Mouse (Mus musculus) kidney, embryonic 14.5 days (tissue): Measurements from ENCODE around the gene Gpx4. TPM values are rescaled to one million over a fixed set of nuclear protein-coding genes. Genes with fewer than 3 reads are reported as not detected.
"Not testable (repeated sequence)": the region's sequence is repeated elsewhere in the genome, so short reads cannot be mapped to it uniquely, and the experiment has no call there.

Source experiments
- ATAC-seq: fragments of 200-750 bp; cut with Nextera tagmentation; 2 replicates; pipeline ENCODE4 v1.8.0; 2017; ENCODE audit warnings: moderate number of reproducible peaks, mild to moderate bottlenecking, moderate TSS enrichment, moderate library complexity; ENCODE audit not compliant: low FRiP score, low TSS enrichment
- H3K27ac ChIP-seq: fragments of 300-500 bp; sonication (generic); 2 replicates; pipeline ENCODE4 v1.5.1; 2014; ENCODE audit warnings: low read depth, mild to moderate bottlenecking, low read length, moderate library complexity, mixed read lengths
- H3K27me3 ChIP-seq: fragments of 300-500 bp; sonication (generic); 2 replicates; pipeline ENCODE4 v1.6.1; 2014; ENCODE audit warnings: mild to moderate bottlenecking, low read length; ENCODE audit not compliant: control insufficient read depth, insufficient read depth
- H3K36me3 ChIP-seq: fragments of 300-500 bp; sonication (generic); 2 replicates; pipeline ENCODE4 v1.6.1; 2014; ENCODE audit warnings: low read length, mixed read lengths; ENCODE audit not compliant: control insufficient read depth, insufficient read depth
- H3K4me1 ChIP-seq: fragments of 300-500 bp; sonication (generic); 2 replicates; pipeline ENCODE4 v1.6.1; 2014; ENCODE audit warnings: low read length, mixed read lengths; ENCODE audit not compliant: control insufficient read depth, insufficient read depth
- H3K4me2 ChIP-seq: fragments of 300-500 bp; sonication (generic); replicated peaks from 2 replicates; pipeline ENCODE4 v1.6.1; 2014; ENCODE audit warnings: low read depth, mild to moderate bottlenecking, low read length
- H3K4me3 ChIP-seq: fragments of 300-500 bp; sonication (generic); 2 replicates; pipeline ENCODE4 v1.5.1; 2014; ENCODE audit warnings: mild to moderate bottlenecking, low read length
- H3K9ac ChIP-seq: fragments of 300-500 bp; sonication (generic); 2 replicates; pipeline ENCODE4 v1.6.1; 2014; ENCODE audit warnings: low read depth, mild to moderate bottlenecking, low read length, moderate library complexity
- H3K9me3 ChIP-seq: fragments of 300-500 bp; sonication (generic); 2 replicates; pipeline ENCODE4 v1.6.1; 2016; ENCODE audit warnings: low read length; ENCODE audit not compliant: control insufficient read depth
- WGBS: fragments of 180-500 bp; shearing (Covaris S2); extraction: QIAGEN DNeasy Blood & Tissue Kit; methylation state at CpG from one replicate; pipeline ENCODE4 v1.1.7; 2014; 5-methylcytosine and 5-hydroxymethylcytosine counted together
- polyA plus RNA-seq: library from polyadenylated mRNA; unstranded; fragments of >200 nt; fragmentation: Nextera tagmentation; extraction: Ambion mirVana; gene quantifications from 2 replicates; pipeline ENCODE4 v1.2.1, GENCODE M21; 2014

Gpx4 gene
- polyA plus RNA-seq, 1 experiment from 2014 or later: 552 TPM

DNA sequence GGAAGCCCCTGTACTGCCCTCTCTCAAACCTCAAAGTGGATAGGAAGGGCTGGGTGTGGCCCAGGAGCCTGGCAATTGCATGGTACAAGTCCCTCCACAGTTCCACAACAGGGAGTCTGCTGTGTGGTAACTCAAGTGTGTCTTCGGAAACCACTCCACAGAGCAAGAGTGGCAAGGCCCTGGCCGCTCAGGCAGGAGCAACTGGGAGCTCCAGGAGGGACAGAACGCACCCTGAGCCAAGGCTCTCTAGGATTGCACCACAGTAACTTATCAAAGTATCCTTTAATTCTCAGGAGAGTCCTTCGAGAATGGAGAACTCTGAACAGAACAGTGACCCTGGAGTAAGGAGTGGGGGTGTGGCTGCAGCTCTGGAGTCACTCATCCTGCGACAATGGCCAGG lies 11.3 kb upstream of the Gpx4 start:
- Histone ChIP-seq H3K4me3 (no peak overlapping the region), H3K27me3 (no peaks in the 10 kb centered on the region), H3K36me3 (peaks cover 44% of the 10 kb centered on the region), H3K4me1 (peaks cover 14% of the 10 kb centered on the region), H3K9me3 (no peaks in the 10 kb centered on the region), H3K27ac (peak overlapping the region; percentile 37; the same call in 1 of the 2 replicates), H3K4me2 (no peak overlapping the region), H3K9ac (no peak overlapping the region)
- 92% methylated on average over 5 of the region's 5 CpGs for WGBS
- no peak for ATAC-seq

DNA sequence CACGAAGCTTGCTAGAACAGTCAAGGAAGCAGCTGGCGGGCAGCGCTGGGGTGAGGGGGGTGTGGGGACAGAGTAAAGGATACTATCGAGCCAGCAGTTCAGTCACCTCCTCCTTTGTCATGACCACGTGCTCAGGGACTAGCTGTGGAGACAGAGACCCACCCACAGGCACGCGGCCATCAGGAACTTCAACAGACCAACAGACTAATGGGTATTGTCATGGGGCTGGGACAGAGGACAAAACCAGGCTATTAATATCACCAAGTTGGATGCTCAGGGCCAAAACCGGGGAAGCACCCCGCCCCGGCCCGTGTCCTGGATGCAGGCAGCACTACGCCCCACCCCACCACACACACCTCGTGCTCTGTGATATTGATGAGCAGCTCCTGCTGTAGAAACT lies 10.1 kb upstream of the Gpx4 start:
- Histone ChIP-seq H3K27me3 (no peaks in the 10 kb centered on the region), H3K4me3 (no peak overlapping the region), H3K36me3 (peaks cover 44% of the 10 kb centered on the region), H3K9me3 (no peaks in the 10 kb centered on the region), H3K27ac (no peak overlapping the region), H3K9ac (no peak overlapping the region), H3K4me1 (peaks cover 14% of the 10 kb centered on the region), H3K4me2 (no peak overlapping the region)
- no peak for ATAC-seq
- WGBS: 95% methylated on average over 13 of the region's 13 CpGs

DNA sequence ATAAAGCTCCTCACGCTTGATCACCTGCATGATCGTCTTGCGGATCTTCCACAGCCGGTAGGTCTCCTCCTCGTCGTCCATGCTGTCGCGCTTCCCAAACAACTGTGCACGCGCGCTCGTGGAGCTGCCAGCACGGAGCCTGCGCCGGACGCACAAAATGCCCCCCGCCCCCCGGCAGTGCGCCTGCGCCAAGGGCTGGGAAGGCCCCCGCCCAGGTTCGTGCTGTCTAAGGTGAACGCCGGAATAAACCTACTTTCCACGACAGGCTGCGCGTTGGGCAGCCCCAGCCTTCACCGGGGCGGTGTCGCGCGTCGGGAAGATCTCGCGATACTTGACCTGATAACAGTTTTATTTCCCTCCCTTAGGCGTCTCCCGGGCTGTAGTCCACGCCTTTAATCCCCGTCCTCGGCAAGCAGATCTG lies 7.4 kb upstream of the Gpx4 start, which contains the start of gene Polr2e:
Gene Polr2e (minus strand): TSS at position 237 of the 421 bp plus-strand sequence.
- Histone ChIP-seq H3K4me1 (peaks cover 11% of the 10 kb centered on the region), H3K4me2 (peak within 1 kb of the TSS; percentile 59), H3K9me3 (no peaks in the 10 kb centered on the region), H3K9ac (peak within 1 kb of the TSS; percentile 90), H3K4me3 (peak within 1 kb of the TSS; percentile 92), H3K27ac (peak within 1 kb of the TSS; percentile 56; the same call in 1 of the 2 replicates), H3K36me3 (peaks cover 41% of the 10 kb centered on the region), H3K27me3 (no peaks in the 10 kb centered on the region)
- peak; percentile 97 for ATAC-seq
- WGBS: under 1% methylated on average over 40 of the region's 40 CpGs

DNA sequence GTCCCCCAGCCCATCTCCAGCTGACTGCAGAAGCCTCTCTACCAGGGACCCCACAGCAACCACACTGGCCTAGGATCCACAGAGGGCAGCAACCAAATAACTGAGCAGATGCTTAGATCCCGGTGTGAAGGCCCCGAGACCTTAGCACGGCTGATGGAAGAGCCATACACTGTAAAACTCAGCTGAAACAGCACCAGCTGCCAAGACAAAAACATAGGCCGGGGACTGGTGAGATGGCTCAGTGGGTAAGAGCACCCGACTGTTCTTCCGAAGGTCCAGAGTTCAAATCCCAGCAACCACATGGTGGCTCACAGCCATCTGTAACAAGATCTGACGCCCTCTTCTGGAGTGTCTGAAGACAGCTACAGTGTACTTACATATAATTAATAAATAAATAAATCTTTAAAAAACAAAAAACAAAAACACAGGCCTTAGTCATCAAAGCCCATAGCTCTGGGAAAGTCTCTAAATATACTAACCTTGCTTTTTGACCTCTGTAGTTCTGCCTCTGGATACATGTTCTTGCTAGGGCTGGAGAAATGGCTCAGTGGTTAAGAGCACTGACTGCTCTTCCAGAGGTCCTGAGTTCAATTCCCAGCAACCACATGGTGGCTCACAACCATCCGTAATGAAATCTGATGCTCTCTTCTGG lies 5.4 kb upstream of the Gpx4 start:
- WGBS: 83% methylated on average over 8 of the region's 8 CpGs

DNA sequence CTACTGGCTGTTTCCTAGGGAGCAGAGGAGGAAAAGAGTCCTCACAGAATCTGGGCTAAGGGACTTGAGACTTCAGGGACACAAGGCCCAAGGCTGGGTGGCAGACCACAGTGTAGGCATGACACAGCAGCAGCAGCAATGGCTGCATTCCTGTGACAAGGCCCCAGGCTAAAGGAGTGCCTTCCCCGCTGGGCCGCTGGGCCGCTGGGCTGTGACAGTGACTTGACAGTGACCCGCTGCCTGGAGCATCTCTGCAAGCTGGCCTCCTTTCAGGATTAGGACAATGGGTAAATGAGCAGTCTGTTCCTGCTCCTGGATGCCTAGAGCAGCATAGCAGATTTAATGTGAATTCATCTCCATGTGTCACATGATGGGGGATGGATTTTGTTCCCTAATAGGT lies 2.9 kb upstream of the Gpx4 start:
- H3K9ac ChIP-seq: no peak overlapping the region
- ATAC-seq: no peak
- no peak overlapping the region for H3K4me2 ChIP-seq
- no peak overlapping the region for H3K27ac ChIP-seq
- no peak overlapping the region for H3K4me3 ChIP-seq
- H3K36me3 ChIP-seq: no peaks in the 10 kb centered on the region
- peaks cover 7% of the 10 kb centered on the region; the same call in 1 of the 2 replicates for H3K4me1 ChIP-seq
- H3K9me3 ChIP-seq: no peaks in the 10 kb centered on the region
- H3K27me3 ChIP-seq: no peaks in the 10 kb centered on the region
- 35% methylated on average over 4 of the region's 4 CpGs for WGBS

More for the DNA sequence above, 5.4 kb upstream of the Gpx4 start:
- not testable (repeated sequence) for H3K27me3 ChIP-seq, H3K4me2 ChIP-seq, H3K9ac ChIP-seq, ATAC-seq, H3K27ac ChIP-seq, H3K9me3 ChIP-seq, H3K4me3 ChIP-seq
- peaks cover 21% of the 10 kb centered on the region for H3K36me3 ChIP-seq
- H3K4me1 ChIP-seq: peaks cover 11% of the 10 kb centered on the region

DNA sequence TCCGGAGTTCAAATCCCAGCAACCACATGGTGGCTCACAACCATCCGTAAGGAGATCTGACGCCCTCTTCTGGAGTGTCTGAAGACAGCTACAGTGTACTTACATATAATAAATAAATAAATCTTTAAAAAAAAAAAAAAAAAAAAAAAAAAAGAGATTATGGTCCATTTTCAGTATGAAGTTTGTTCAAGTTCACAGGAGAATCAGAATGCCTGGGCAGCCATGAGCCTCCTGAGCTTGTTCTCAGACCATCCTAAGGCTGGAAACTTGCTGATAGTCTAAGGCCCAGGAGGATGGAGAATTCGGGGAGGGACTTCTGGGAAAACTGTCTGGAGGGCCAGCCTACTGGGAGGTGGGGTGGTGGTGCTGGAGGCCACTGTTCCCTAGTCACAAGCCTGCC lies 1.6 kb upstream of the Gpx4 start:
- H3K36me3 ChIP-seq, H3K27me3 ChIP-seq, H3K4me1 ChIP-seq, H3K9ac ChIP-seq, H3K4me3 ChIP-seq, H3K9me3 ChIP-seq, H3K4me2 ChIP-seq, H3K27ac ChIP-seq, ATAC-seq: not testable (repeated sequence)
- 85% methylated on average over 2 of the region's 4 CpGs for WGBS

DNA sequence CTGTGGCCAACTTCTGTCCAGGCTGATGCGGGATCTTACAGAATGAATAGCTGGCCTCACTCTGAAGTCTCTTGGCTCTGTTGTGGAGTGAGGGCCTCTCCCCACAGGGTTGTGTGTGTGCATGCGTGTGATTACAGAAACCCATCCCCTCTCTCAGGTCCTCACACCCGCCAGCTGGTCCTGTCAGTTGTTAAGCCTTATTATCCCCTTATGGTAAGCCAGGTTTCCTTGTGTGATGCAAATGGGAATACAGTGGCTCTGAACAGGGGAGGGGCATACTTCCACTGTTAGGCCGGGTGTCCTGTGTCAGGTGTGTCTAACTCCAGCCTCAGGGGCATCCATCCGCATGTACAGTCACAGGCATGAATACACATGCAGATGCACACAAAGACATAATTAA lies 1.2 kb upstream of the Gpx4 start:
- H3K36me3 ChIP-seq: no peaks in the 10 kb centered on the region
- H3K9me3 ChIP-seq: no peaks in the 10 kb centered on the region
- peaks cover 7% of the 10 kb centered on the region; the same call in 1 of the 2 replicates for H3K4me1 ChIP-seq
- H3K4me3 ChIP-seq: no peak overlapping the region
- H3K27ac ChIP-seq: no peak overlapping the region
- 81% methylated on average over 5 of the region's 5 CpGs for WGBS
- ATAC-seq: no peak
- H3K27me3 ChIP-seq: no peaks in the 10 kb centered on the region
- no peak overlapping the region for H3K4me2 ChIP-seq
- H3K9ac ChIP-seq: no peak overlapping the region

DNA sequence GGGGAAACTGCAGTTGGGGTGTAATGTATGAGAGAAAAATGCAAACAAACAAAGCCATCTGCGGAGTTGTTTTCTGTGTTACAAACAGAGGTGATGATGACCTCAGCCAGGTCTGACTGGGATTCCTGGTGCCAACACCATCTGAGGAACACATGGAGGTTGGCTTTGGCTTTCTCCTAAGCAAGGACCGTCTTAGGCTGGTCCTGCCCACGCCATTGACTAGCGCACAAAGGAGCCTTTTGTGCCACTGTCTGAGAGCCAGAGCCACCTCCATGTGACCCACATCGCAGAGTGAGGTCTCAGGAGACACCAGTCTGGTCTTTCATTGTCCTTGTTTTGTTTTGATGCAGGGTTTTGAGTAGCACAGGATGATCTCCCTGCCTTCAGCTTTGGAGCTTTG lies 1.4 kb downstream of the Gpx4 start:
- H3K36me3 ChIP-seq: no peaks in the 10 kb centered on the region
- H3K4me3 ChIP-seq: no peak overlapping the region
- no peaks in the 10 kb centered on the region for H3K27me3 ChIP-seq
- H3K9ac ChIP-seq: no peak overlapping the region
- H3K4me1 ChIP-seq: peaks cover 16% of the 10 kb centered on the region; the same call in 1 of the 2 replicates
- 33% methylated on average over 5 of the region's 5 CpGs for WGBS
- no peak for ATAC-seq
- no peak overlapping the region for H3K4me2 ChIP-seq
- H3K9me3 ChIP-seq: no peaks in the 10 kb centered on the region
- no peak overlapping the region for H3K27ac ChIP-seq

DNA sequence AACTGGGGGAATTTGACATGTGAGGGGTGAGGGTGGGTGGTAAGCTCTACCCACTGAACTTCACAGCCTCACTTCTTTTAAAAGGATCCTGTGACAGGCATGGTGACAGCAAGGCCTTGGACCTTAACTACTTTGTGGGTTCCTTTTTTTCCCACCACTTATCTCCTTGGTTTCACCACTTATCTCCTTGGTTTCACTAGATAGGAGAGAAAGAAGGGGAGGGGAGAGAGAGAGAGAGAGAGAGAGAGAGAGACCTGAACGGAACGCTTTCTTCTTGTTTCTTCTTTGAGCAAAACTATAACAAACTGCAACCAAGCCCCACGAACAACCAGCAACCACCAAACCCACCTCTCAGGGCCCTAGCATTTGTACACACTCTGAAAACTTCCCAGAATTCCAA lies 1.9 kb downstream of the Gpx4 start:
- H3K9ac ChIP-seq: no peak overlapping the region
- no peak for ATAC-seq

More for the DNA sequence above, 1.9 kb downstream of the Gpx4 start:
- H3K27ac ChIP-seq: no peak overlapping the region
- no peak overlapping the region for H3K4me2 ChIP-seq
- no peaks in the 10 kb centered on the region for H3K27me3 ChIP-seq
- no peaks in the 10 kb centered on the region for H3K9me3 ChIP-seq
- H3K36me3 ChIP-seq: no peaks in the 10 kb centered on the region
- H3K4me1 ChIP-seq: peaks cover 16% of the 10 kb centered on the region; the same call in 1 of the 2 replicates
- no peak overlapping the region for H3K4me3 ChIP-seq
- WGBS: 78% methylated on average over 3 of the region's 3 CpGs
